Mouse (Mus musculus): Measurements from ENCODE around the gene Higd2a. TPM values are rescaled to one million over a fixed set of nuclear protein-coding genes. Genes with fewer than 3 reads are reported as not detected.

Higd2a gene
- polyA plus RNA-seq, 1 experiment from 2014 or later: 233 TPM

- Histone ChIP-seq H3K4me3 (ENCODE audit: low read depth, low read length) (peak within 1 kb of the TSS; percentile 98), H3K27me3 (ENCODE audit: control insufficient read depth, insufficient read depth, low read length) (no peaks in the 10 kb centered on the region), H3K9me3 (ENCODE audit: control insufficient read depth, low read depth, low read length) (no peaks in the 10 kb centered on the region), H3K27ac (ENCODE audit: low read length) (peak within 1 kb of the TSS; percentile 69; the same call in 1 of the 2 replicates), H3K9ac (replicated peaks; ENCODE audit: low read depth, low read length) (peak within 1 kb of the TSS; percentile 86), H3K4me2 (replicated peaks; ENCODE audit: low read depth, low read length) (peak within 1 kb of the TSS; percentile 61), H3K36me3 (ENCODE audit: control insufficient read depth, insufficient read depth, low read length) (peaks cover 20% of the 10 kb centered on the region), H3K4me1 (ENCODE audit: control insufficient read depth, insufficient read depth, low read length) (peaks cover 12% of the 10 kb centered on the region)
- ATAC-seq (ENCODE audit: insufficient number of reproducible peaks, insufficient read depth, low FRiP score, low read depth): peak; percentile 91
- under 1% methylated on average over 55 of the region's 55 CpGs for WGBS
Measured at GRCm38 (mm10) chr13:54574854-54575481, 15.0 kb upstream of the Higd2a start, which contains the start of gene Arl10. Gene Arl10, plus strand, starts transcription at chr13:54575015.

GRCm38 (mm10) chr13:54575489-54575888, 14.5 kb upstream of the Higd2a start:
- Histone ChIP-seq H3K9ac (replicated peaks; ENCODE audit: low read depth, low read length) (peak overlapping the region; percentile 86), H3K36me3 (ENCODE audit: control insufficient read depth, insufficient read depth, low read length) (peaks cover 24% of the 10 kb centered on the region), H3K27ac (ENCODE audit: low read length) (peak overlapping the region; percentile 69; the same call in 1 of the 2 replicates), H3K4me1 (ENCODE audit: control insufficient read depth, insufficient read depth, low read length) (peaks cover 12% of the 10 kb centered on the region), H3K9me3 (ENCODE audit: control insufficient read depth, low read depth, low read length) (no peaks in the 10 kb centered on the region), H3K27me3 (ENCODE audit: control insufficient read depth, insufficient read depth, low read length) (no peaks in the 10 kb centered on the region), H3K4me3 (ENCODE audit: low read depth, low read length) (peak overlapping the region; percentile 98), H3K4me2 (replicated peaks; ENCODE audit: low read depth, low read length) (peak overlapping the region; percentile 61)
- WGBS: 2% methylated on average over 19 of the region's 19 CpGs
- no peak for ATAC-seq (ENCODE audit: insufficient number of reproducible peaks, insufficient read depth, low FRiP score, low read depth)

GRCm38 (mm10) chr13:54577652-54578507, 12.1 kb upstream of the Higd2a start:
- Histone ChIP-seq H3K4me1 (ENCODE audit: control insufficient read depth, insufficient read depth, low read length) (peaks cover 12% of the 10 kb centered on the region), H3K4me2 (replicated peaks; ENCODE audit: low read depth, low read length) (no peak overlapping the region), H3K4me3 (ENCODE audit: low read depth, low read length) (no peak overlapping the region), H3K36me3 (ENCODE audit: control insufficient read depth, insufficient read depth, low read length) (peaks cover 39% of the 10 kb centered on the region), H3K27ac (ENCODE audit: low read length) (no peak overlapping the region), H3K27me3 (ENCODE audit: control insufficient read depth, insufficient read depth, low read length) (no peaks in the 10 kb centered on the region), H3K9me3 (ENCODE audit: control insufficient read depth, low read depth, low read length) (no peaks in the 10 kb centered on the region), H3K9ac (replicated peaks; ENCODE audit: low read depth, low read length) (no peak overlapping the region)
- ATAC-seq (ENCODE audit: insufficient number of reproducible peaks, insufficient read depth, low FRiP score, low read depth): no peak
- 85% methylated on average over 21 of the region's 21 CpGs for WGBS

GRCm38 (mm10) chr13:54581385-54581784, 8.6 kb upstream of the Higd2a start:
- Histone ChIP-seq H3K4me1 (ENCODE audit: control insufficient read depth, insufficient read depth, low read length) (peaks cover 5% of the 10 kb centered on the region), H3K9me3 (ENCODE audit: control insufficient read depth, low read depth, low read length) (no peaks in the 10 kb centered on the region), H3K27me3 (ENCODE audit: control insufficient read depth, insufficient read depth, low read length) (no peaks in the 10 kb centered on the region), H3K9ac (replicated peaks; ENCODE audit: low read depth, low read length) (no peak overlapping the region), H3K4me3 (ENCODE audit: low read depth, low read length) (no peak overlapping the region), H3K27ac (ENCODE audit: low read length) (no peak overlapping the region; the same call in 1 of the 2 replicates), H3K36me3 (ENCODE audit: control insufficient read depth, insufficient read depth, low read length) (peaks cover 62% of the 10 kb centered on the region), H3K4me2 (replicated peaks; ENCODE audit: low read depth, low read length) (no peak overlapping the region)
- no peak for ATAC-seq (ENCODE audit: insufficient number of reproducible peaks, insufficient read depth, low FRiP score, low read depth)
- 60% methylated on average over 2 of the region's 2 CpGs for WGBS

GRCm38 (mm10) chr13:54582126-54582525, 7.9 kb upstream of the Higd2a start:
- WGBS: 74% methylated on average over 10 of the region's 10 CpGs
- Histone ChIP-seq H3K9ac (replicated peaks; ENCODE audit: low read depth, low read length) (no peak overlapping the region), H3K27ac (ENCODE audit: low read length) (no peak overlapping the region), H3K4me1 (ENCODE audit: control insufficient read depth, insufficient read depth, low read length) (no peaks in the 10 kb centered on the region), H3K27me3 (ENCODE audit: control insufficient read depth, insufficient read depth, low read length) (no peaks in the 10 kb centered on the region), H3K9me3 (ENCODE audit: control insufficient read depth, low read depth, low read length) (no peaks in the 10 kb centered on the region), H3K4me2 (replicated peaks; ENCODE audit: low read depth, low read length) (no peak overlapping the region), H3K4me3 (ENCODE audit: low read depth, low read length) (no peak overlapping the region), H3K36me3 (ENCODE audit: control insufficient read depth, insufficient read depth, low read length) (peaks cover 62% of the 10 kb centered on the region)
- ATAC-seq (ENCODE audit: insufficient number of reproducible peaks, insufficient read depth, low FRiP score, low read depth): no peak

- Histone ChIP-seq H3K27me3 (ENCODE audit: control insufficient read depth, insufficient read depth, low read length) (no peaks in the 10 kb centered on the region), H3K4me2 (replicated peaks; ENCODE audit: low read depth, low read length) (no peak overlapping the region), H3K4me3 (ENCODE audit: low read depth, low read length) (no peak overlapping the region), H3K36me3 (ENCODE audit: control insufficient read depth, insufficient read depth, low read length) (peaks cover 65% of the 10 kb centered on the region), H3K9ac (replicated peaks; ENCODE audit: low read depth, low read length) (no peak overlapping the region), H3K4me1 (ENCODE audit: control insufficient read depth, insufficient read depth, low read length) (no peaks in the 10 kb centered on the region), H3K9me3 (ENCODE audit: control insufficient read depth, low read depth, low read length) (no peaks in the 10 kb centered on the region), H3K27ac (ENCODE audit: low read length) (no peak overlapping the region)
- ATAC-seq (ENCODE audit: insufficient number of reproducible peaks, insufficient read depth, low FRiP score, low read depth): no peak
- 85% methylated on average over 5 of the region's 5 CpGs for WGBS
Measured at GRCm38 (mm10) chr13:54582860-54583259, 7.1 kb upstream of the Higd2a start.

GRCm38 (mm10) chr13:54585831-54586230, 4.2 kb upstream of the Higd2a start:
- peaks cover 44% of the 10 kb centered on the region for H3K36me3 ChIP-seq (ENCODE audit: control insufficient read depth, insufficient read depth, low read length)
- no peak overlapping the region for H3K4me2 ChIP-seq (replicated peaks; ENCODE audit: low read depth, low read length)
- H3K4me3 ChIP-seq (ENCODE audit: low read depth, low read length): no peak overlapping the region
- H3K9me3 ChIP-seq (ENCODE audit: control insufficient read depth, low read depth, low read length): no peaks in the 10 kb centered on the region
- no peak overlapping the region for H3K27ac ChIP-seq (ENCODE audit: low read length)
- H3K9ac ChIP-seq (replicated peaks; ENCODE audit: low read depth, low read length): no peak overlapping the region
- no peaks in the 10 kb centered on the region for H3K4me1 ChIP-seq (ENCODE audit: control insufficient read depth, insufficient read depth, low read length)
- ATAC-seq (ENCODE audit: insufficient number of reproducible peaks, insufficient read depth, low FRiP score, low read depth): no peak
- no peaks in the 10 kb centered on the region for H3K27me3 ChIP-seq (ENCODE audit: control insufficient read depth, insufficient read depth, low read length)
- WGBS: 86% methylated on average over 11 of the region's 11 CpGs

- Histone ChIP-seq H3K4me3 (ENCODE audit: low read depth, low read length) (peak overlapping the region; percentile 83), H3K27me3 (ENCODE audit: control insufficient read depth, insufficient read depth, low read length) (no peaks in the 10 kb centered on the region), H3K27ac (ENCODE audit: low read length) (no peak overlapping the region), H3K36me3 (ENCODE audit: control insufficient read depth, insufficient read depth, low read length) (peaks cover 21% of the 10 kb centered on the region), H3K4me1 (ENCODE audit: control insufficient read depth, insufficient read depth, low read length) (no peaks in the 10 kb centered on the region), H3K9me3 (ENCODE audit: control insufficient read depth, low read depth, low read length) (no peaks in the 10 kb centered on the region), H3K9ac (replicated peaks; ENCODE audit: low read depth, low read length) (peak overlapping the region; percentile 47), H3K4me2 (replicated peaks; ENCODE audit: low read depth, low read length) (peak overlapping the region; percentile 66)
- WGBS: 1% methylated on average over 24 of the region's 24 CpGs
- ATAC-seq (ENCODE audit: insufficient number of reproducible peaks, insufficient read depth, low FRiP score, low read depth): peak; percentile 7
Measured at GRCm38 (mm10) chr13:54589414-54589995, 502 bp upstream of the Higd2a start.

All from stomach, embryonic 14.5 days (tissue).